Mouse (Mus musculus): ENCODE measurements around the gene Vldlr. TPM values are rescaled to one million over a fixed set of nuclear protein-coding genes. Genes with fewer than 3 reads are reported as not detected.

The Vldlr gene
- total and polyA plus RNA-seq, 3 experiments, result not detected

GRCm38 (mm10) chr19:27226626-27227025 is 10.3 kb downstream of the Vldlr start:
- Histone ChIP-seq H3K36me3 (ENCODE audit: control insufficient read depth in 1 of 2, insufficient read depth in 2 of 2, low read length in 2 of 2) (no peaks in the 10 kb centered on the region), H3K27ac (ENCODE audit: control insufficient read depth, low read depth, low read length) (no peak overlapping the region), H3K4me1 (ENCODE audit: control insufficient read depth in 1 of 2, insufficient read depth in 2 of 2, low read length in 2 of 2) (no peaks in the 10 kb centered on the region), H3K4me3 (ENCODE audit: control insufficient read depth in 1 of 2, insufficient read depth in 1 of 2, low read depth in 2 of 2, low read length in 2 of 2) (no peak overlapping the region), H3K27me3 (ENCODE audit: control insufficient read depth in 1 of 2, insufficient read depth in 2 of 2, low read length in 2 of 2) (no peaks in the 10 kb centered on the region; a peak in 1 of 4 replicates), H3K9ac (ENCODE audit: control insufficient read depth, low read depth, low read length, poor library complexity, severe bottlenecking) (no peak overlapping the region), H3K79me2 (ENCODE audit: control insufficient read depth, insufficient read depth, low read length, poor library complexity) (no peaks in the 10 kb centered on the region), H3K9me3 (replicated peaks; ENCODE audit: insufficient read depth, low read length) (no peaks in the 10 kb centered on the region)
- TF ChIP-seq MAFK (IDR thresholded peaks at IDR 0.05; ENCODE audit: borderline replicate concordance, low read depth, low read length) (no peak), RAD21 (IDR thresholded peaks at IDR 0.05; ENCODE audit: low read depth, low read length) (no peak), BHLHE40 (IDR thresholded peaks at IDR 0.05; ENCODE audit: borderline replicate concordance, low read depth, low read length) (no peak), NRF1 (IDR thresholded peaks at IDR 0.05; ENCODE audit: insufficient read depth, low read depth, low read length, poor library complexity, severe bottlenecking) (no peak), USF2 (IDR thresholded peaks at IDR 0.05; ENCODE audit: borderline replicate concordance in 1 of 2, insufficient read depth in 1 of 2, low read depth in 1 of 2, low read length in 2 of 2) (no peak), E2F4 (IDR thresholded peaks at IDR 0.05; ENCODE audit: borderline replicate concordance, low read depth, low read length) (no peak), POLR2AphosphoS2 (IDR thresholded peaks at IDR 0.05; ENCODE audit: low read length) (no peak), CTCF (IDR thresholded peaks at IDR 0.05 in 2 of 3, conservative IDR thresholded peaks at IDR 0.05 in 1 of 3; ENCODE audit: control insufficient read depth in 1 of 3, insufficient read depth in 1 of 3, low read depth in 2 of 3, low read length in 3 of 3, poor library complexity in 1 of 3, severe bottlenecking in 1 of 3) (no peak), NELFE (IDR thresholded peaks at IDR 0.05; ENCODE audit: low read depth, low read length) (no peak), MEF2A (IDR thresholded peaks at IDR 0.05; ENCODE audit: extremely low read depth, insufficient replicate concordance, low read depth, low read length, poor library complexity, severe bottlenecking) (no peak), KAT2A (conservative IDR thresholded peaks at IDR 0.05; ENCODE audit: low read depth, low read length) (no peak), ETS1 (IDR thresholded peaks at IDR 0.05; ENCODE audit: low read depth, low read length) (no peak), MAX (IDR thresholded peaks at IDR 0.05; ENCODE audit: low read length) (no peak), ZKSCAN1 (IDR thresholded peaks at IDR 0.05; ENCODE audit: low read depth, low read length) (no peak), JUND (IDR thresholded peaks at IDR 0.05; ENCODE audit: low read depth, low read length) (no peak), EP300 (IDR thresholded peaks at IDR 0.05; ENCODE audit: low read depth in 1 of 2, low read length in 2 of 2) (no peak), TCF12 (IDR thresholded peaks at IDR 0.05; ENCODE audit: low read depth, low read length) (no peak), POLR2AphosphoS5 (IDR thresholded peaks at IDR 0.05; ENCODE audit: borderline replicate concordance, low read depth, low read length) (no peak), CHD1 (IDR thresholded peaks at IDR 0.05; ENCODE audit: low read depth, low read length) (no peak)
- DNase-seq (ENCODE audit: low read depth, low spot score), result no peak

- H3K4me3 ChIP-seq (ENCODE audit: control insufficient read depth in 1 of 2, insufficient read depth in 1 of 2, low read depth in 2 of 2, low read length in 2 of 2), result no peak overlapping the region
- no peaks in the 10 kb centered on the region for H3K9me3 ChIP-seq (replicated peaks; ENCODE audit: insufficient read depth, low read length)
- H3K9ac ChIP-seq (ENCODE audit: control insufficient read depth, low read depth, low read length, poor library complexity, severe bottlenecking), result no peak overlapping the region
- H3K36me3 ChIP-seq (ENCODE audit: control insufficient read depth in 1 of 2, insufficient read depth in 2 of 2, low read length in 2 of 2), result no peaks in the 10 kb centered on the region
- no peak for DNase-seq (ENCODE audit: low read depth, low spot score)
- no peaks in the 10 kb centered on the region for H3K79me2 ChIP-seq (ENCODE audit: control insufficient read depth, insufficient read depth, low read length, poor library complexity)
- H3K4me1 ChIP-seq (ENCODE audit: control insufficient read depth in 1 of 2, insufficient read depth in 2 of 2, low read length in 2 of 2), result no peaks in the 10 kb centered on the region
- no peaks in the 10 kb centered on the region; a peak in 1 of 4 replicates for H3K27me3 ChIP-seq (ENCODE audit: control insufficient read depth in 1 of 2, insufficient read depth in 2 of 2, low read length in 2 of 2)
- H3K27ac ChIP-seq (ENCODE audit: control insufficient read depth, low read depth, low read length), result no peak overlapping the region
- TF ChIP-seq SIN3A (IDR thresholded peaks at IDR 0.05; ENCODE audit: low read length) (no peak), GABPA (IDR thresholded peaks at IDR 0.05; ENCODE audit: low read depth, low read length) (no peak)
Observed at GRCm38 (mm10) chr19:27227131-27227530, 10.8 kb downstream of the Vldlr start.
